Comparison of ENCODE assay signal across 17 mouse cellular contexts in the genomic region with DNA sequence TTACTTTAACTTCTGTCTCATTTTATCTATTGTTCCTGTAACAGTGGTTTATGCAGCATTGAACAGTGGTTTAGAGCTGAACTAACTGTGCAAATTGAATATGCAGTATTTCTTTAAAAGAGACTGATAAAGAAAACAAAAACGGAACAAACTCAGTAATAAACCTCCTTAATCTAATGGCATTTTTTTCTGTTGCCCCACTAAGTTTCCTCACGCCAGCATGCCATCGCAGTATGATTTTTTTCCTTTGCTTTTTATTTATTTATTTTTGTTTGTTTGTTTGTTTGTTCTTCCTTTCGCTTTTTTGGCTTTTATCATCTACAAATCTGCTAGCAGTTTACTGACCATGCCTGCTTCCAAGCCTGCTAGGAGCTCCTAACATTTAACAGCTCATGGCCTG.
DNase-seq lines count a peak whose midpoint lies in the region; ATAC-seq and TF ChIP-seq lines count a peak whose summit lies in the region.
"Had no signal": no experiment of that assay in that cellular context is flagged by ENCODE, and none has a peak within 500 bp of the region (broad histone marks: within the 10 kb centered on the region; RNA-seq: fewer than 3 reads in every experiment).

No protein-coding gene starts in this region.

- peaks cover 3% of the 10 kb centered on the region; the same call in 1 of the 2 replicates for H3K36me3 ChIP-seq in liver, embryonic 11.5 days (ENCODE audit: control insufficient read depth, insufficient read depth, low read length)
- peaks cover 16% of the 10 kb centered on the region for H3K36me3 ChIP-seq in liver, embryonic 13.5 days
- H3K36me3 ChIP-seq in liver, postnatal 0 days (replicated peaks; ENCODE audit: insufficient read depth, low read length): peaks cover 24% of the 10 kb centered on the region
- no peaks in the 10 kb centered on the region for H3K36me3 ChIP-seq in thymus, adult 2 months (ENCODE audit: control insufficient read depth, insufficient read depth, low read length)

- DNase-seq in liver, embryonic 11.5 days (ENCODE audit: low spot score): no peak
- DNase-seq in liver (no peak), MEL-GATA-1-ER (ENCODE audit: extremely low read depth, low read depth) (peak; percentile 55)
- no peak for DNase-seq in liver, embryonic 13.5 days
- no peak for DNase-seq in liver, postnatal 0 days
- no peak for DNase-seq in thymus, adult 2 months
- DNase-seq in layer of hippocampus, postnatal 25 days (ENCODE audit: extremely low spot score in 1 of 2, low spot score in 1 of 2): no peak
- DNase-seq: adrenal gland, adult 8-10 months; adrenal gland, postnatal 36 days; cerebellum, adult 11 months; cerebellum, adult 8-10 months; cerebellum, postnatal 14 days; gastrocnemius, postnatal 10 days had no signal

- no peak for TF ChIP-seq CTCF in liver, postnatal 0 days (IDR thresholded peaks at IDR 0.05; ENCODE audit: low read depth)
- no peak for TF ChIP-seq CTCF in thymus, adult 2 months (IDR thresholded peaks at IDR 0.05; ENCODE audit: borderline replicate concordance, control insufficient read depth, extremely low read depth, insufficient read depth, low read length, poor library complexity)

- 66% methylated on average over 4 of the region's 4 CpGs for WGBS in liver, embryonic 11.5 days
- WGBS in liver, embryonic 13.5 days (ENCODE audit: insufficient replicate concordance): 47% methylated on average over 4 of the region's 4 CpGs
- WGBS in liver, postnatal 0 days (ENCODE audit: insufficient replicate concordance): 64% methylated on average over 4 of the region's 4 CpGs
- WGBS in thymus, adult 2 months: 95% methylated on average over 4 of the region's 4 CpGs

- H3K27me3 ChIP-seq in liver, embryonic 11.5 days (replicated peaks; ENCODE audit: control insufficient read depth, insufficient read depth, low read length): no peaks in the 10 kb centered on the region
- no peaks in the 10 kb centered on the region for H3K27me3 ChIP-seq in liver, embryonic 13.5 days
- H3K27me3 ChIP-seq in liver, postnatal 0 days (ENCODE audit: insufficient read depth, low read length): no peaks in the 10 kb centered on the region
- H3K27me3 ChIP-seq in thymus, adult 2 months (ENCODE audit: control insufficient read depth, insufficient read depth, low read length): no peaks in the 10 kb centered on the region
- H3K27me3 ChIP-seq: embryonic facial prominence, embryonic 12.5 days; hindbrain, embryonic 12.5 days had no signal

- no peak overlapping the region for H3K4me3 ChIP-seq in liver, embryonic 11.5 days (ENCODE audit: low read depth, low read length)
- no peak overlapping the region for H3K4me3 ChIP-seq in liver, embryonic 13.5 days (replicated peaks)
- no peak overlapping the region for H3K4me3 ChIP-seq in liver, postnatal 0 days (ENCODE audit: low read depth, low read length)
- no peak overlapping the region for H3K4me3 ChIP-seq in thymus, adult 2 months (ENCODE audit: control insufficient read depth, insufficient read depth, low read length)
- H3K4me3 ChIP-seq: embryonic facial prominence, embryonic 12.5 days; forebrain, embryonic 10.5 days; heart, embryonic 10.5 days; hindbrain, embryonic 12.5 days had no signal

- no peaks in the 10 kb centered on the region for H3K9me3 ChIP-seq in liver, embryonic 11.5 days (ENCODE audit: control insufficient read depth, low read length)
- H3K9me3 ChIP-seq in liver, embryonic 13.5 days (replicated peaks): no peaks in the 10 kb centered on the region
- H3K9me3 ChIP-seq in liver, postnatal 0 days (ENCODE audit: low read length): no peaks in the 10 kb centered on the region
- H3K9me3 ChIP-seq: embryonic facial prominence, embryonic 12.5 days; forebrain, embryonic 10.5 days; heart, embryonic 10.5 days; hindbrain, embryonic 12.5 days had no signal

- H3K9ac ChIP-seq in liver, embryonic 11.5 days (ENCODE audit: low read depth, low read length): no peak overlapping the region
- H3K9ac ChIP-seq in liver, embryonic 13.5 days: peak overlapping the region; percentile 62
- H3K9ac ChIP-seq in liver, postnatal 0 days (replicated peaks): peak overlapping the region; percentile 51; the same call in 1 of the 2 replicates
- H3K9ac ChIP-seq: embryonic facial prominence, embryonic 12.5 days; hindbrain, embryonic 12.5 days had no signal

- peak overlapping the region; percentile 58; the same call in 1 of the 2 replicates for H3K27ac ChIP-seq in liver, embryonic 11.5 days (ENCODE audit: low read depth, low read length)
- H3K27ac ChIP-seq in liver, embryonic 13.5 days: peak overlapping the region; percentile 87
- peak overlapping the region; percentile 76 for H3K27ac ChIP-seq in liver, postnatal 0 days (ENCODE audit: low read depth)
- H3K27ac ChIP-seq in thymus, adult 2 months (ENCODE audit: control insufficient read depth, insufficient read depth, low read length): no peak overlapping the region
- H3K27ac ChIP-seq: embryonic facial prominence, embryonic 12.5 days; hindbrain, embryonic 12.5 days had no signal

- H3K4me2 ChIP-seq in liver, embryonic 11.5 days: peak overlapping the region; percentile 25; the same call in 1 of the 2 replicates
- H3K4me2 ChIP-seq in liver, embryonic 13.5 days: peak overlapping the region; percentile 47
- peak overlapping the region; percentile 50 for H3K4me2 ChIP-seq in liver, postnatal 0 days (ENCODE audit: low read depth, low read length)
- H3K4me2 ChIP-seq: embryonic facial prominence, embryonic 12.5 days; hindbrain, embryonic 12.5 days had no signal

- no peak for TF ChIP-seq EP300 in liver, postnatal 0 days (IDR thresholded peaks at IDR 0.05; ENCODE audit: low read depth)

- no peak for TF ChIP-seq POLR2A in thymus, adult 2 months (IDR thresholded peaks at IDR 0.05; ENCODE audit: control insufficient read depth, extremely low read depth, insufficient read depth, low read length, poor library complexity)

- ATAC-seq in liver, embryonic 11.5 days (replicated peaks; ENCODE audit: low FRiP score): no peak
- ATAC-seq in liver, embryonic 13.5 days (ENCODE audit: low read depth): no peak
- no peak for ATAC-seq in liver, postnatal 0 days

- H3K4me1 ChIP-seq in liver, embryonic 11.5 days (replicated peaks; ENCODE audit: control insufficient read depth, insufficient read depth, low read length): peaks cover 24% of the 10 kb centered on the region
- peaks cover 61% of the 10 kb centered on the region for H3K4me1 ChIP-seq in liver, embryonic 13.5 days (replicated peaks)
- H3K4me1 ChIP-seq in liver, postnatal 0 days (ENCODE audit: insufficient read depth): peaks cover 8% of the 10 kb centered on the region; the same call in 1 of the 2 replicates
- no peaks in the 10 kb centered on the region for H3K4me1 ChIP-seq in thymus, adult 2 months (replicated peaks; ENCODE audit: control insufficient read depth, insufficient read depth, low read length)
- H3K4me1 ChIP-seq: embryonic facial prominence, embryonic 12.5 days had no signal
